Mouse (Mus musculus) MEL (cell line): ENCODE data around the gene Uvssa. TPM values are rescaled to one million over a fixed set of nuclear protein-coding genes. Genes with fewer than 3 reads are reported as not detected.

ENCODE experiments used
- DNase-seq: peaks from one replicate; pipeline ENCODE4 v3.0.0; 2011; ENCODE audit warnings: low read depth, low spot score
- H3K27ac ChIP-seq: 2 replicates; pipeline ENCODE4 v1.5.1; 2012; ENCODE audit warnings: low read depth, mild to moderate bottlenecking, control low read depth, low read length, moderate library complexity; ENCODE audit not compliant: control insufficient read depth
- H3K27me3 ChIP-seq, 2 experiments: fragments of 150-350 bp in 1 of 2; sonication (generic) in 1 of 2; 2 replicates each; pipeline ENCODE4 v1.6.1; 2012; ENCODE audit warnings: low read length in 2 of 2, mild to moderate bottlenecking in 2 of 2, improper control_type of control experiment in 1 of 2, moderate library complexity in 1 of 2; ENCODE audit not compliant: insufficient read depth in 2 of 2, control insufficient read depth in 1 of 2
- H3K36me3 ChIP-seq, 2 experiments: 2 replicates each; pipeline ENCODE4 v1.6.1; 2012 to 2014; ENCODE audit warnings: low read length in 2 of 2, improper control_type of control experiment in 1 of 2, inconsistent platforms in 1 of 2, mild to moderate bottlenecking in 1 of 2; ENCODE audit not compliant: insufficient read depth in 2 of 2, control insufficient read depth in 1 of 2
- H3K4me1 ChIP-seq, 2 experiments: fragments of 150-350 bp in 1 of 2; sonication (generic) in 1 of 2; 2 replicates each; pipeline ENCODE4 v1.6.1; 2012; ENCODE audit warnings: low read length in 2 of 2, improper control_type of control experiment in 1 of 2, mild to moderate bottlenecking in 1 of 2; ENCODE audit not compliant: insufficient read depth in 2 of 2, control insufficient read depth in 1 of 2
- H3K4me3 ChIP-seq, 2 experiments: fragments of 150-350 bp in 1 of 2; sonication (generic) in 1 of 2; 2 replicates each; pipeline ENCODE4 v1.5.1; 2012; ENCODE audit warnings: low read depth in 2 of 2, low read length in 2 of 2, mild to moderate bottlenecking in 2 of 2, moderate library complexity in 2 of 2, control low read depth in 1 of 2, improper control_type of control experiment in 1 of 2; ENCODE audit not compliant: control insufficient read depth in 1 of 2, insufficient read depth in 1 of 2
- H3K79me2 ChIP-seq: 2 replicates; pipeline ENCODE4 v1.6.1; 2012; ENCODE audit warnings: mild to moderate bottlenecking, low read length, moderate library complexity; ENCODE audit not compliant: control insufficient read depth, poor library complexity, insufficient read depth
- H3K9ac ChIP-seq: 2 replicates; pipeline ENCODE4 v1.6.1; 2012; ENCODE audit warnings: low read depth, mild to moderate bottlenecking, control low read depth, low read length, moderate library complexity; ENCODE audit not compliant: control insufficient read depth, poor library complexity, severe bottlenecking
- H3K9me3 ChIP-seq: fragments of 150-350 bp; sonication (generic); replicated peaks from 2 replicates; pipeline ENCODE4 v1.6.1; 2012; ENCODE audit warnings: mild to moderate bottlenecking, low read length, improper control_type of control experiment, moderate library complexity; ENCODE audit not compliant: insufficient read depth
- CHD1 ChIP-seq: IDR thresholded peaks from 2 replicates; pipeline ENCODE4 v1.6.1; 2012; ENCODE audit warnings: low read depth, mild to moderate bottlenecking, inconsistent platforms, low read length, improper control_type of control experiment
- CTCF ChIP-seq, 3 experiments: IDR thresholded peaks in 2 of 3; conservative IDR thresholded peaks in 1 of 3; 2 replicates each; pipeline ENCODE4 v1.5.1; 2011 to 2012; ENCODE audit warnings: low read length in 3 of 3, low read depth in 2 of 3, mild to moderate bottlenecking in 2 of 3, improper control_type of control experiment in 1 of 3, inconsistent platforms in 1 of 3, mixed read lengths in 1 of 3, moderate library complexity in 1 of 3; ENCODE audit not compliant: control insufficient read depth in 1 of 3, insufficient read depth in 1 of 3, poor library complexity in 1 of 3, severe bottlenecking in 1 of 3
- ELF1 ChIP-seq: IDR thresholded peaks from 2 replicates; pipeline ENCODE4 v1.6.1; 2014; ENCODE audit warnings: low read depth, mild to moderate bottlenecking, inconsistent platforms, low read length, improper control_type of control experiment, moderate library complexity
- EP300 ChIP-seq, 2 experiments: IDR thresholded peaks; 2 replicates each; pipeline ENCODE4 v1.6.1; 2011; ENCODE audit warnings: improper control_type of control experiment in 2 of 2, low read length in 2 of 2, low read depth in 1 of 2, mild to moderate bottlenecking in 1 of 2
- GATA1 ChIP-seq: IDR thresholded peaks from 2 replicates; pipeline ENCODE4 v1.6.1; 2011; ENCODE audit warnings: low read depth, low read length, improper control_type of control experiment
- HCFC1 ChIP-seq: IDR thresholded peaks from 2 replicates; pipeline ENCODE4 v1.6.1; 2012; ENCODE audit warnings: low read depth, mild to moderate bottlenecking, inconsistent platforms, low read length, improper control_type of control experiment, moderate library complexity
- MAZ ChIP-seq: IDR thresholded peaks from 2 replicates; pipeline ENCODE4 v1.6.1; 2012; ENCODE audit warnings: low read depth, mild to moderate bottlenecking, inconsistent platforms, low read length, improper control_type of control experiment
- MXI1 ChIP-seq: IDR thresholded peaks from 2 replicates; pipeline ENCODE4 v1.6.1; 2011; ENCODE audit warnings: mild to moderate bottlenecking, low read depth, low read length, improper control_type of control experiment
- MYB ChIP-seq: IDR thresholded peaks from 2 replicates; pipeline ENCODE4 v1.6.1; 2011; ENCODE audit warnings: mild to moderate bottlenecking, low read depth, low read length, improper control_type of control experiment
- MYC ChIP-seq: IDR thresholded peaks from 2 replicates; pipeline ENCODE4 v1.6.1; 2011; ENCODE audit warnings: low read depth, mild to moderate bottlenecking, low read length, improper control_type of control experiment, moderate library complexity
- NRF1 ChIP-seq: IDR thresholded peaks from 2 replicates; pipeline ENCODE4 v1.6.1; 2014; ENCODE audit warnings: low read depth, mild to moderate bottlenecking, inconsistent platforms, low read length, improper control_type of control experiment, moderate library complexity; ENCODE audit not compliant: poor library complexity, insufficient read depth, severe bottlenecking
- POLR2AphosphoS2 ChIP-seq: IDR thresholded peaks from 2 replicates; pipeline ENCODE4 v1.6.1; 2011; ENCODE audit warnings: low read length, improper control_type of control experiment
- RAD21 ChIP-seq: IDR thresholded peaks from 2 replicates; pipeline ENCODE4 v1.6.1; 2011; ENCODE audit warnings: mild to moderate bottlenecking, low read depth, low read length, improper control_type of control experiment
- SMC3 ChIP-seq: IDR thresholded peaks from 2 replicates; pipeline ENCODE4 v1.6.1; 2011; ENCODE audit warnings: low read depth, low read length, improper control_type of control experiment
- TAL1 ChIP-seq: IDR thresholded peaks from 2 replicates; pipeline ENCODE4 v1.6.1; 2012; ENCODE audit warnings: mild to moderate bottlenecking, inconsistent platforms, low read length, moderate library complexity, mixed read lengths
- TBP ChIP-seq: IDR thresholded peaks from 2 replicates; pipeline ENCODE4 v1.8.0; 2011; ENCODE audit warnings: low read depth, low read length, improper control_type of control experiment
- USF1 ChIP-seq: IDR thresholded peaks from 2 replicates; pipeline ENCODE4 v1.6.1; 2014; ENCODE audit warnings: low read depth, mild to moderate bottlenecking, inconsistent platforms, low read length, improper control_type of control experiment, moderate library complexity
- ZC3H11A ChIP-seq: IDR thresholded peaks from 2 replicates; pipeline ENCODE4 v1.6.1; 2012; ENCODE audit warnings: low read depth, mild to moderate bottlenecking, inconsistent platforms, low read length, improper control_type of control experiment
- polyA plus RNA-seq, 2 experiments: library from polyadenylated mRNA; stranded (reverse) in 1 of 2; unstranded in 1 of 2; fragments of >175 nt in 1 of 2; fragments of >200 nt in 1 of 2; gene quantifications; 2 replicates each; pipeline versions ENCODE4 v1.2.1 to v1.2.4; 2012; ENCODE audit warnings: low replicate concordance in 2 of 2, low read depth in 1 of 2; ENCODE audit not compliant: insufficient read length in 2 of 2, insufficient read depth in 1 of 2, missing spikeins in 1 of 2
- total RNA-seq: library from RNA; depleted of rRNA; stranded (reverse); fragments of 300-350 nt; gene quantifications from 2 replicates; pipeline ENCODE4 v1.2.3, GENCODE M21; 2012

Gene Uvssa
- total and polyA plus RNA-seq, 3 experiments: 6.3 to 10.6 TPM; not detected in 1

- Histone ChIP-seq H3K27ac (no peak overlapping the region), H3K36me3 (no peaks in the 10 kb centered on the region), H3K79me2 (no peaks in the 10 kb centered on the region)
- no peak for TF ChIP-seq TBP
- peak in 1 of 2 experiments; percentile 19; a peak in 1 of 4 replicates for TF ChIP-seq EP300 (IDR thresholded peaks at IDR 0.05; ENCODE audit: low read depth in 1 of 2, low read length in 2 of 2)
- peak; percentile 63 for TF ChIP-seq RAD21
- TF ChIP-seq CTCF (IDR thresholded peaks at IDR 0.05 in 2 of 3, conservative IDR thresholded peaks at IDR 0.05 in 1 of 3; ENCODE audit: control insufficient read depth in 1 of 3, insufficient read depth in 1 of 3, low read depth in 2 of 3, low read length in 3 of 3, poor library complexity in 1 of 3, severe bottlenecking in 1 of 3): peak; percentile 71 to 94 (median 77)
- TF ChIP-seq MXI1: no peak
- peak; percentile 20; the same call in 1 of the 2 replicates for TF ChIP-seq GATA1
- TF ChIP-seq TAL1: peak; percentile 16; the same call in 1 of the 2 replicates
- peak; percentile 57 for TF ChIP-seq ZC3H11A
- no peak for TF ChIP-seq MAZ
- peak; percentile 71 for TF ChIP-seq SMC3
- TF ChIP-seq, all 39 proteins: peak for 7
- DNase-seq: peak; percentile 43
- no peaks in the 10 kb centered on the region for H3K9me3 ChIP-seq
- 0 out of 4 replicates have a peak, but pooled peaks cover 0 to 2% of the 10 kb centered on the region in 2 experiments for H3K4me1 ChIP-seq
- peak overlapping the region in 1 of 2 experiments; percentile 8; a peak in 1 of 4 replicates for H3K4me3 ChIP-seq
- H3K9ac ChIP-seq: no peak overlapping the region
- H3K27me3 ChIP-seq: peaks cover 4 to 7% of the 10 kb centered on the region in 2 experiments
These were observed 64.8 kb downstream of the Uvssa start for GRCm38 (mm10) chr5:33442927-33443710.

- Histone ChIP-seq H3K4me3 (no peak overlapping the region), H3K9me3 (no peaks in the 10 kb centered on the region), H3K79me2 (no peaks in the 10 kb centered on the region), H3K27ac (no peak overlapping the region), H3K27me3 (peaks cover 4 to 7% of the 10 kb centered on the region in 2 experiments), H3K36me3 (no peaks in the 10 kb centered on the region), H3K4me1 (0 out of 4 replicates have a peak, but pooled peaks cover 0 to 2% of the 10 kb centered on the region in 2 experiments), H3K9ac (no peak overlapping the region)
- no peak for TF ChIP-seq RAD21
- no peak for TF ChIP-seq ZC3H11A
- no peak for TF ChIP-seq USF1
- TF ChIP-seq MYB: no peak
- TF ChIP-seq MYC: no peak
- no peak for TF ChIP-seq ELF1
- no peak for TF ChIP-seq MAZ
- no peak for TF ChIP-seq CHD1
- no peak for TF ChIP-seq POLR2AphosphoS2
- no peak for TF ChIP-seq HCFC1
- no peak for TF ChIP-seq NRF1
- TF ChIP-seq SMC3: no peak
- no peak for DNase-seq
These were observed 65.4 kb downstream of the Uvssa start for GRCm38 (mm10) chr5:33443794-33444193.
